Mouse (Mus musculus): ENCODE measurements around the gene Iqschfp.

Gene Iqschfp

DNA sequence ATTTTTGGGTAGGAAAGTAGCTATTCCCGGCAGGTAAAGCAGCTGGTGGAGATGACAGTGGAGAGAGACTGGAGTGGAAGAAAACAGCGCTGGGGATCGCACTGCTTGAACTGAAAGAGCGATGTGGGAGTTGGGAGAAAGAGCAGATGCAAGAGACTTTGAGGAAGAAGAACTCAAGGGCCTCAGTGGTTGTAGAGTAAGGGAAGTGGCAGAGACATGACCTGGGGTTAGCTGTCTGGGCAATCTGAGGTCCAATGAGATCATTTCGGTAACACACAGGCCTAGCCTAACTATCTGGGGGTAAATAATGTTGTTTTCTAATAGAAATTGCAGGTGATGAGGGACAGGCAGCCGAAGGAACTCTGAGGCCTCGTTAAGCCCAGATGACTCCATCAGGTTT, 774.3 kb downstream of the Iqschfp start:
- DNase-seq: no peak

- DNase-seq: no peak
Observed at GRCm38 (mm10) chr3:68667852-68668251, 775.8 kb downstream of the Iqschfp start.

GRCm38 (mm10) chr3:68669418-68669974, 777.5 kb downstream of the Iqschfp start:
- no peak for DNase-seq

DNA sequence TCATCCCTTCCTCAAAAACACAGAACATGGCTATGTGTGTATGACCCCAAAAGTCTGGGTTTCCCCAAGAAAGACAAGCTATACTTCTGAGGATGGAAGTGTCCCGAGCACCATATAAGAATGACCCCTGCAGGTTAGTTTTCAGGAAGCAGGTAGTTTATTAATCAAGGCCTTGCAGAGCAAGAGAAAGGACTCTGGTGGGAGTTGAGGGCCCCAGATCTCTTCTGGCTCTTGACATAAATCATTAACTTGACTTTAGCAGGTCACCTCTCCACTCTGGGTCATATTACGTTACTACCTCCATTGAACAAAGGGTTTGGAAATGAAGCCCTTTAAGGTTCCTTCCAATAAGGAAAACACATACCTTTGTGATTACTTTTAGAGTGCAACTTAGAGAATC, 782.7 kb downstream of the Iqschfp start:
- no peak for DNase-seq

GRCm38 (mm10) chr3:68675216-68675835, 783.3 kb downstream of the Iqschfp start:
- no peak for DNase-seq

Measured in cerebellum, adult 8-10 months (tissue).